Mouse (Mus musculus): ENCODE measurements at regions not wholly inside any gene's neighbourhood (a gene's known extent, or its start where the extent isn't known, plus 50 kb on each side); places are given as distances from the start of the nearest gene placed in this dataset.

DNA sequence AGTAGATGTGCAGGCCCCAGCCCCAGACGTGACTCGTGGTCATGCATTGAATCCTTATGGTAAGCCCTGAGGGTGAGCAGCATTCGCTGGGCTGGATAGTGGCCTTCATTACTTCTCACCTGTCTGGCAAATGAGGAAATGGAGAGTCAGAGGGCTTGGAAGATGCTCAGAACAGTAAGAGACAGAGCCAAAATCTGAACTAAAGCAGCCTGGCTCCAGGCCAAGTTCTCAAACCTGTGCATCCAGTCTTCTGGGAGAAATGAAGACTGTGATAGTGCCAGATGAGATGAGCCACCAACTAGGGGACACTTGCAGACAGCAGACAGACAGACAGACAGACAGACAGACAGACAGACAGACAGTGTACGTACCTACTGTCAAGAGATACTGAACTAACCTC is 137.1 kb downstream of the Wscd1 start:
- DNase-seq (ENCODE audit: low spot score in 2 of 2), result no peak

DNA sequence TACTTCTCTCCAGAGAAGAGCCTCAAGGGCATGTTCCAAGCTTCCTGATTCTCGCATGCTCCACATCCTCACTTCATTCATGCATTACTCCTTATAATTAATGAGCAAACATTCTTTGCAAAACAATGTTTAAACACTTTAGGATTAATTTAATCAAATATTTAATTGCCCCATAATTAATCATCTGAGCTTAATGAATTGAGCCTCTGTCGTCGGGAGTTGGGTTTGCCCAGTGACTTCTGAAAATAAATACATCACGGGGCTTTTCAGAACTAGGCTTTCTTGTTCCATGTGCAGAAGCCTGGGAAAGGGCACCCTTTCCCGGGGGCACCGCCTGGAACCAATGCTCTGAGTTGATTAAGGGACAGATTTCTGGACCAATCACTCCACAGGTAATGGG is 135.1 kb downstream of the Wscd1 start:
- DNase-seq (ENCODE audit: low spot score in 2 of 2), result no peak

DNA sequence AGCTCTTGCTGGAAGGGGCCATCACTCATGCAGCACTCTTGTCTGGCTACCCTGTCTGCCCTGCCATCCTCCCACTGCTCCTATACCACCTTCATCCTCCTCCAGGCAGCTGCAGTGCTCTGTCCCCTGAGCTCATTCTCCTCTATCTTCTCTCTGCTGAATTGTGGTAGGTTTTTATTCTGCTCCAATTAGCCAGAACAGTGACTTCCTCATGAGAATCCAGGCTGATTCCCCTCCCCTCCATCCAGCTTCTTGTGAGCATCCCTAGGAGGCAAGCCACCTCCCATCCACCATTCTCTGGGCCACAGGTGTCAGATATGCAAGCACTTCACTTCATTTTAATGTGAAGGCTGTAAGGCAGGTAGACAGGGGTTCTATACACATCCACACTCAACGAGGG is 132.1 kb downstream of the Wscd1 start:
- no peak for DNase-seq (ENCODE audit: low spot score in 2 of 2)

DNA sequence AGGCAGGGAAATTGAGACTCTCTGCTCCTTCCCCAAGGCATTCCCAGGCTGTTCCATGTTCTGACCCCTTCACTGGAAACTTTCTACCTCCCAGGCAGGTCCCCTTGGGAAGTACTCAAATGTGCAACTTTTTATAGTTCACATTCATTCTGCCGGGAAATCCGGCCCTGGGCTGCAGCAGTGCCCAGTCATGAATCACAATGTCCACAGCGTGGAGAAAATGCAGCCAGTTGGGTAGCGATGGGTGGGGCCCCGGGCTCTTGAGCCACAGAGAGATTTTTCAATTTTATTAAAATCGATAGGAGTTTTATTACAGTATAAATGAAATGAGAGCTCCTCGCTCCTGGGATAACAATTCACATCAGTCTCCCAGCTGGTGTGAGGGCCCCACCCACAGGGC is 121.6 kb downstream of the Wscd1 start:
- DNase-seq (ENCODE audit: low spot score in 2 of 2), result no peak

DNA sequence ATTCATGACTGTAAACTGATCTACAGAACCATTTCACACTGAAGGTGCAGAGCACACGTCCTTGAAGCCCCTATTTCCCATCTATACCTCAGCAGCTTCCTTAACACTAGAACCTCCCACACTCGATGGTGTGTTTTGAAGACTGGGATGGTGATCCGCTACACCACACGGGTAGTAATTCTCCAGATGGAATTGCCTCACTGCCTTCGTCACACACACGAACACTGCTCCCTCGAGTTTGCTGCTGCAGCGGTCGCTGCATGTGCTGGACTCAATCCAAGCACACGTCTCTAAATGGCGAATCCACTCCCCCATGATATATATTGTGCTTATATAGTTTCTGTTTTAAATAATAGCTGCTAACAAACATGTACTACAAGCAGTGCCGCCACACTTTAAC is 117.0 kb downstream of the Wscd1 start:
- DNase-seq (ENCODE audit: low spot score in 2 of 2), result no peak

DNA sequence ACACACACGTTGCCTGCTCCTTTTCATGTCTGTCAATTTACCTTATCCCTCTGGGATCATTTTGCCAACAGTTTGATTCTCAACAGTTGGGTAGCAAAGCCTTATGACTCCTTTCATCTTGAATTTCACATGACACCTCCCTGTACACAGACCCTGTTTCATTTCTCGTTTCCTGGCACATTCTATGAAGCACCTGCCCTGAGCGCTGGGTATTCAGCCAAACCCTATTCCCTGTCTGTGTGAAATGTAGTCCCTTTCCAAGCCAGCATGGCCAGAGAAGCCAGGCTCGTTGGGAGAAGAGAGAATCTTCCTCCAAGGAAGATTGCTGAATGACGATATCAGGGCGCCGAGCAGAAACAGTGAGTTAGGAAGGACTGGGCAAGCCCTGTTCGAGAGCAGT is 108.2 kb downstream of the Wscd1 start:
- DNase-seq (ENCODE audit: low spot score in 2 of 2), result no peak

DNA sequence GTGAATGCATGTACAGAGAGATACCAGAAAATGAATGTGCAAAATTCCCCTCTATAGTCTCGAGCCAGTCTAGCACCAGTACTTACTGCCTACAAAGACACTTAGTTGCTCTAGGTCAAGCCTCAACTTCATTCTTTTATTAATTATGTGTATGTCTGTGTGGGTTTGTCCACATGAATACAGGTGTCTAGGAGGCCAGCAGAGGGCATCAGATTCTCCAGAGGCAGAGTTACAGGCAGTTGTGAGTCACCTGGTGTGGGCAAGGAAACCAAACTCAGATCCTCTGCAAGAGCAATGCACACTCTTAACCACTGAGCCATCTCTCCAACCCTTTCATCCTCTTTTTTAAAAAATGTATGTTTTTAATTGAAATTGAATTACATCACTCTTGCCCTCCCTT is 105.8 kb downstream of the Wscd1 start:
- no peak for DNase-seq (ENCODE audit: low spot score in 2 of 2)

DNA sequence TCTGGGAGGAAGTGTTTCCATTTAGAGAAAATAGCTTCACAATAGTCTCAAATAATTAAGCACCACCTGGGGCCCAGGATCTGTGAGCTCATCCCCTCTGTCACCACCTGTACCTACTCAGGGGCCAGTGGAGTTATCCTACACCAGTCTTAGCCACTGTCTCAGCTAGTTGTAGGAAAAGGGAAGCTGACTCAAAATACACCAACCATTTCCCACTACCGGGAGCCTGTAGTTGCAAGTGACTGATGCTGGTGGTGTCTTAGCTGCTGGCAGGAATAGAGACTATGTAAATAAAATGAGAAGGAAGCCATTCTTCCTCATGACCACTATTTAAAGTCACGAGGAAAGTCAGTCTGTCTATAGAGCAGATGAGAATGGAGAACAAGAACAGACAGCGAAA is 105.3 kb downstream of the Wscd1 start:
- no peak for DNase-seq (ENCODE audit: low spot score in 2 of 2)

DNA sequence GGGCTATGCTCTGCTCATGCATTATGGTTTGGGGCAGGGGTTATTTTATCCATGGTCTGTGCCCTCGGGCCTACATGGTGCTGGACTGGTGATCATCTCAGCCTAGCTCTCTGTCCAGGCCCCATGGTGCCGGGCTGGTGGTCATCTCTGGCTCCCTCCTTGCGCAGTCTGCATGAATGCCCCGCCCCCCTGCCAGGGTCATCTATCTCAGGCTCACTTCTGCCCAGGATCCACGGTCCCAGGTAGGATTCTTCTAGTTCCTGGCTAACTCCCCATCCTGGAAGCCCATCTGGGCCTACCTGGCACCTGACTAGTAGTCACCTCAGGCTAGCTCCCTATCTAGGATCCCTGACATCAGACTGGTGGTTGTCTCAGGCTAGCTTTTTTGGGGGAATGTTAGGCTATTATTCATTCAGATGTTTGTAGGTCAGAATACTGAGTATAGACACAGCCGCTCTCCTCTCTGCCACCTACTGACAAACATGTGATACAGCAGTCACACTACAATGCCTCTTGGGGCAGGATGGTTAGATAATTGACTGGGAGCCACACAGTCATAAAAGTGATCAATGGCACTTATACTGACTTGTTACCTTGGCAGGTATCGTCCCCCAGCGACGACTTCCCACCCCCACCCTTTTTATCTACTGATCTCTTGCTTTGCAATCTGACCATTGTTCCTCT is 98.1 kb downstream of the Wscd1 start:
- DNase-seq (ENCODE audit: low spot score in 2 of 2), result no peak

DNA sequence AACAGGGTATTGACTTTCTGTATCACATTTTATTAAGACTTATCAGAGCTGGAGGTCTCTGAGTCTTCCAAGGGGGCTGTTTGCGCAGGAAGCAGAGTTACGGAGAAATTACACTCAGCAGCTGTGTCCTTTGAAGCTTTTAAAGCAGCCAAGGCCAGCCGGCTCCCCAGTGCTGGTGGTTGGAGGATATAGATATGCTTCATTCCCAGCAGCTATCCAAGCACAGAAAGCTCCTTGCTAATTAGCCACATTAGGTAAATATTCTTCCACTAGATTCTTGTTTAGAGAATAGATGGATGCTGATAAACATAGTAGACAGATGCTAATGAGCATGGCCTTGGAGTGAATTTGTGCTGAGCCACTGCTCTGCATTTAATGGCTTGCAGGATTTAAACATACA is 96.8 kb downstream of the Wscd1 start:
- DNase-seq (ENCODE audit: low spot score in 2 of 2), result no peak

DNA sequence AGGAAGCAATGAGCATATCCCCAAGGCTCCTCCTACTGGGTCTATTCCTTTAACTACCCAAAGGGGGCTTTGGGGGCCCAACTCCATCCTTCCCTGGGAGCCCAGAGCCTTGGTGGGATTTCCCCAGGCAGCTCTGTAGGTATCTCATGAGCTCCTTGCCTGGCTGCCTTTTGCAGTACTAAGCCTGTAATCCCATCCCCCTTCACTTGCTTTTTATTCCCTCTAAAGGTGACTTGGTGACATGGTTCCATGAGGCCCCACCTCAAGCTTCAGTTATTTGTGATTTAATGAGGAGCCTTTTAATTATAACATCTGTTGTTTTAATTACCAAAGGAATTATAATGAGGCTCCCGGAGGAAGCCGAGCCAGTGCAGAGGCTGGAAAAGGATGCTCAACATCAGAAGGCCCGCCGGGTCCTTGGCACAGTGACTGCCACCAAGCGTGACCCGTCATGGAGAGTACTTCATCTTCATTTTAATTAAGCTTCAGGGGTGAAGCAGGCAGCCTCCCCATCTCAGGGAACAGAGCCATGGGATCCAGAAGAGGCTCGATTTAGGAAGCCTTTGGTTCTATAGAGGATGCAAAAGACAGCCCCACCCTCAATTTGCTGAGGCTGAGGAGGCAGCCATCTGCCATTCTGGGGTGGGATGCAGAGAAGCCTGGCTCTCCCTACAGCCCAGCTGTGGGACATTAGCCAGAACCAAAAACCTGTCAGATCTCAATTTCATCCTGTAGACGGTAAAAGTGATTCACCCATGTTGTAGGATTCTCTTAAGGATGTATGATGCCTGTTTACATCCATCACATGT is 91.1 kb downstream of the Wscd1 start:
- DNase-seq (ENCODE audit: low spot score in 2 of 2), result no peak

All from natural killer cell, adult 2 months (primary cell).